Mouse (Mus musculus) myocyte (in vitro differentiated cells): ENCODE data around the gene Ush1c. TPM values are rescaled to one million over a fixed set of nuclear protein-coding genes. Genes with fewer than 3 reads are reported as not detected.

ENCODE experiments used
- H3K27me3 ChIP-seq: one replicate; pipeline ENCODE4 v1.6.1; 2011; ENCODE audit not compliant: control insufficient read depth, insufficient read depth, insufficient read length
- H3K36me3 ChIP-seq: one replicate; pipeline ENCODE4 v1.6.1; 2011; ENCODE audit not compliant: control insufficient read depth, insufficient read depth
- H3K4me2 ChIP-seq: one replicate; pipeline ENCODE4 v1.6.1; 2011; ENCODE audit warnings: low read depth, control low read depth
- H3K4me3 ChIP-seq: one replicate; pipeline ENCODE4 v1.5.1; 2011; ENCODE audit warnings: mild to moderate bottlenecking, control low read depth, moderate library complexity
- H3K79me2 ChIP-seq: one replicate; pipeline ENCODE4 v1.6.1; 2011; ENCODE audit not compliant: control insufficient read depth, insufficient read depth
- H3ac ChIP-seq: one replicate; pipeline ENCODE4 v1.6.1; 2011; ENCODE audit not compliant: control insufficient read depth, insufficient read length
- CEBPB ChIP-seq: IDR thresholded peaks from 2 replicates; pipeline ENCODE4 v1.6.1; 2011; ENCODE audit warnings: mild to moderate bottlenecking, moderate library complexity; ENCODE audit not compliant: poor library complexity, insufficient read depth, severe bottlenecking
- E2F4 ChIP-seq: IDR thresholded peaks from one replicate; pipeline ENCODE4 v1.6.1; 2011; ENCODE audit warnings: mild to moderate bottlenecking, control low read depth, moderate library complexity; ENCODE audit not compliant: insufficient read depth
- MAX ChIP-seq: IDR thresholded peaks from one replicate; pipeline ENCODE4 v1.6.1; 2011; ENCODE audit warnings: low read depth, mild to moderate bottlenecking, control low read depth
- MYOD1 ChIP-seq, 3 experiments: IDR thresholded peaks; one replicate each; pipeline ENCODE4 v1.6.1; 2011; ENCODE audit warnings: control low read depth in 2 of 3, low read depth in 2 of 3, mild to moderate bottlenecking in 2 of 3, moderate library complexity in 1 of 3; ENCODE audit not compliant: insufficient read length in 2 of 3, control insufficient read depth in 1 of 3
- MYOG ChIP-seq, 3 experiments: IDR thresholded peaks; one replicate each; pipeline ENCODE4 v1.6.1; 2011; ENCODE audit warnings: control low read depth in 2 of 3, low read depth in 2 of 3, mild to moderate bottlenecking in 2 of 3; ENCODE audit not compliant: insufficient read length in 2 of 3, control insufficient read depth in 1 of 3, insufficient read depth in 1 of 3
- POLR2A ChIP-seq: IDR thresholded peaks from one replicate; pipeline ENCODE4 v1.6.1; 2011; ENCODE audit warnings: low read depth, mild to moderate bottlenecking, control low read depth, moderate library complexity; ENCODE audit not compliant: insufficient read length
- POLR2AphosphoS2 ChIP-seq: IDR thresholded peaks from one replicate; pipeline ENCODE4 v1.6.1; 2011; ENCODE audit warnings: low read depth, control low read depth; ENCODE audit not compliant: insufficient read length
- REST ChIP-seq: IDR thresholded peaks from one replicate; pipeline ENCODE4 v1.6.1; 2011; ENCODE audit warnings: mild to moderate bottlenecking, control low read depth, moderate library complexity; ENCODE audit not compliant: insufficient read depth, insufficient read length
- SRF ChIP-seq: IDR thresholded peaks from one replicate; pipeline ENCODE4 v1.6.1; 2011; ENCODE audit warnings: low read depth; ENCODE audit not compliant: control insufficient read depth, insufficient read length
- TCF12 ChIP-seq: IDR thresholded peaks from one replicate; pipeline ENCODE4 v1.6.1; 2011; ENCODE audit warnings: mild to moderate bottlenecking, control low read depth; ENCODE audit not compliant: poor library complexity, insufficient read depth, severe bottlenecking
- TCF3 ChIP-seq: IDR thresholded peaks from one replicate; pipeline ENCODE4 v1.6.1; 2011; ENCODE audit warnings: low read depth, control low read depth; ENCODE audit not compliant: insufficient read length
- USF1 ChIP-seq: IDR thresholded peaks from one replicate; pipeline ENCODE4 v1.6.1; 2011; ENCODE audit warnings: low read depth, mild to moderate bottlenecking, control low read depth, moderate library complexity
- polyA plus RNA-seq: library from polyadenylated mRNA; unstranded; fragments of >200 nt; fragmentation: generic; extraction: Trizol; gene quantifications from one replicate; pipeline ENCODE4 v1.2.1, GENCODE M21; 2012; ENCODE audit warnings: missing spikeins

Ush1c gene
- polyA plus RNA-seq, 1 experiment: not detected

- no peak overlapping the region for H3K4me3 ChIP-seq
- no peaks in the 10 kb centered on the region for H3K36me3 ChIP-seq
- H3K4me2 ChIP-seq: no peak overlapping the region
- TF ChIP-seq TCF12 (no peak), REST (no peak), USF1 (no peak), POLR2AphosphoS2 (no peak), TCF3 (no peak), SRF (no peak), E2F4 (no peak)
- H3K27me3 ChIP-seq: peaks cover 59% of the 10 kb centered on the region
- H3K79me2 ChIP-seq: no peaks in the 10 kb centered on the region
- H3ac ChIP-seq: no peak overlapping the region
Observed at GRCm38 (mm10) chr7:46218415-46218814, 19.9 kb downstream of the Ush1c start.

- no peak for TF ChIP-seq MAX
- no peak for TF ChIP-seq POLR2AphosphoS2
- no peak for TF ChIP-seq TCF3
- TF ChIP-seq MYOD1 (IDR thresholded peaks at IDR 0.05; ENCODE audit: control insufficient read depth in 1 of 3, insufficient read length in 2 of 3, low read depth in 2 of 3): no peak
- no peak for TF ChIP-seq POLR2A
- no peak for TF ChIP-seq SRF
- no peak for TF ChIP-seq CEBPB
- no peak for TF ChIP-seq TCF12
- TF ChIP-seq USF1: no peak
- no peak for TF ChIP-seq E2F4
- TF ChIP-seq REST: no peak
- Histone ChIP-seq H3ac (no peak overlapping the region), H3K36me3 (no peaks in the 10 kb centered on the region), H3K79me2 (no peaks in the 10 kb centered on the region), H3K27me3 (peaks cover 68% of the 10 kb centered on the region), H3K4me2 (no peak overlapping the region), H3K4me3 (no peak overlapping the region)
Observed at GRCm38 (mm10) chr7:46216481-46216880, 21.8 kb downstream of the Ush1c start.

- H3ac ChIP-seq: no peak overlapping the region
- no peaks in the 10 kb centered on the region for H3K79me2 ChIP-seq
- H3K4me3 ChIP-seq: no peak overlapping the region
- no peak overlapping the region for H3K4me2 ChIP-seq
- TF ChIP-seq TCF3 (no peak), TCF12 (no peak), POLR2AphosphoS2 (no peak), E2F4 (no peak), MYOD1 (IDR thresholded peaks at IDR 0.05; ENCODE audit: control insufficient read depth in 1 of 3, insufficient read length in 2 of 3, low read depth in 2 of 3) (no peak), MAX (no peak), USF1 (no peak), MYOG (IDR thresholded peaks at IDR 0.05; ENCODE audit: control insufficient read depth in 1 of 3, insufficient read depth in 1 of 3, insufficient read length in 2 of 3, low read depth in 2 of 3) (no peak), CEBPB (no peak), REST (no peak), SRF (no peak), POLR2A (no peak)
- H3K36me3 ChIP-seq: no peaks in the 10 kb centered on the region
- H3K27me3 ChIP-seq: peaks cover 76% of the 10 kb centered on the region
Observed at GRCm38 (mm10) chr7:46210276-46210675, 28.0 kb downstream of the Ush1c start.

DNA sequence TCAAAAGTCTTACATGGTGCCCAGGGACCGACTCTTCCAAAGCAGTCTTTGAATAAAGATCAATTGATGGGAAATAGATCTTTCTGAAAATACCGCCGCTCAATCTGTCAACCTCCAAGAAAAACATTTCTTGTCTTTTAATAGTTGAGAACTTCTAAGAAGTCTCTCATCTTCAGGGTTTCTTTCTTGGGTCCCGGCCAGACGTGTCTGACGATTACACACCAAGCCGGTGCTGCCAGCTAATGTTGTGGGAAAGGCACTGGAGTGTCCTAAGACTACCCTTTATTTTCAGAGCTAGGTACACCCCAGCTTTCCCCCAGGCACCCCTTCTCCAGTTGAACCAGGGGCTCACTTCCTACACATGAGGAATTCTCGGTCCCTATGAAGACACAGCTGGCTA lies 30.2 kb downstream of the Ush1c start:
- H3K27me3 ChIP-seq: peaks cover 67% of the 10 kb centered on the region
- TF ChIP-seq POLR2A (no peak), MYOG (IDR thresholded peaks at IDR 0.05; ENCODE audit: control insufficient read depth in 1 of 3, insufficient read depth in 1 of 3, insufficient read length in 2 of 3, low read depth in 2 of 3) (no peak), MAX (no peak), SRF (no peak), POLR2AphosphoS2 (no peak), E2F4 (no peak), REST (no peak), MYOD1 (IDR thresholded peaks at IDR 0.05; ENCODE audit: control insufficient read depth in 1 of 3, insufficient read length in 2 of 3, low read depth in 2 of 3) (no peak)
- H3ac ChIP-seq: no peak overlapping the region
- no peak overlapping the region for H3K4me3 ChIP-seq
- H3K36me3 ChIP-seq: no peaks in the 10 kb centered on the region
- H3K4me2 ChIP-seq: no peak overlapping the region
- no peaks in the 10 kb centered on the region for H3K79me2 ChIP-seq

GRCm38 (mm10) chr7:46204775-46205174 lies 33.5 kb downstream of the Ush1c start:
- Histone ChIP-seq H3K27me3 (peaks cover 53% of the 10 kb centered on the region), H3ac (no peak overlapping the region), H3K36me3 (no peaks in the 10 kb centered on the region), H3K4me3 (no peak overlapping the region), H3K79me2 (no peaks in the 10 kb centered on the region), H3K4me2 (no peak overlapping the region)
- TF ChIP-seq REST: no peak
- no peak for TF ChIP-seq TCF12
- TF ChIP-seq CEBPB: no peak
- no peak for TF ChIP-seq SRF
- no peak for TF ChIP-seq TCF3
- TF ChIP-seq POLR2A: no peak
- no peak for TF ChIP-seq MYOG (IDR thresholded peaks at IDR 0.05; ENCODE audit: control insufficient read depth in 1 of 3, insufficient read depth in 1 of 3, insufficient read length in 2 of 3, low read depth in 2 of 3)
- TF ChIP-seq MAX: no peak
- no peak for TF ChIP-seq MYOD1 (IDR thresholded peaks at IDR 0.05; ENCODE audit: control insufficient read depth in 1 of 3, insufficient read length in 2 of 3, low read depth in 2 of 3)
- no peak for TF ChIP-seq E2F4
- no peak for TF ChIP-seq POLR2AphosphoS2
- TF ChIP-seq USF1: no peak
